Mouse (Mus musculus) kidney, embryonic 14.5 days (tissue): Measurements from ENCODE around the gene Syndig1. TPM values are rescaled to one million over a fixed set of nuclear protein-coding genes. Genes with fewer than 3 reads are reported as not detected.
A peak's percentile ranks its signal among the peaks of the same experiment; 100 is the strongest.

Experiments used
- ATAC-seq: fragments of 200-750 bp; cut with Nextera tagmentation; 2 replicates; pipeline ENCODE4 v1.8.0; 2017; ENCODE audit warnings: moderate number of reproducible peaks, mild to moderate bottlenecking, moderate TSS enrichment, moderate library complexity; ENCODE audit not compliant: low FRiP score, low TSS enrichment
- H3K27ac ChIP-seq: fragments of 300-500 bp; sonication (generic); 2 replicates; pipeline ENCODE4 v1.5.1; 2014; ENCODE audit warnings: low read depth, mild to moderate bottlenecking, low read length, moderate library complexity, mixed read lengths
- H3K27me3 ChIP-seq: fragments of 300-500 bp; sonication (generic); 2 replicates; pipeline ENCODE4 v1.6.1; 2014; ENCODE audit warnings: mild to moderate bottlenecking, low read length; ENCODE audit not compliant: control insufficient read depth, insufficient read depth
- H3K36me3 ChIP-seq: fragments of 300-500 bp; sonication (generic); 2 replicates; pipeline ENCODE4 v1.6.1; 2014; ENCODE audit warnings: low read length, mixed read lengths; ENCODE audit not compliant: control insufficient read depth, insufficient read depth
- H3K4me1 ChIP-seq: fragments of 300-500 bp; sonication (generic); 2 replicates; pipeline ENCODE4 v1.6.1; 2014; ENCODE audit warnings: low read length, mixed read lengths; ENCODE audit not compliant: control insufficient read depth, insufficient read depth
- H3K4me2 ChIP-seq: fragments of 300-500 bp; sonication (generic); replicated peaks from 2 replicates; pipeline ENCODE4 v1.6.1; 2014; ENCODE audit warnings: low read depth, mild to moderate bottlenecking, low read length
- H3K4me3 ChIP-seq: fragments of 300-500 bp; sonication (generic); 2 replicates; pipeline ENCODE4 v1.5.1; 2014; ENCODE audit warnings: mild to moderate bottlenecking, low read length
- H3K9ac ChIP-seq: fragments of 300-500 bp; sonication (generic); 2 replicates; pipeline ENCODE4 v1.6.1; 2014; ENCODE audit warnings: low read depth, mild to moderate bottlenecking, low read length, moderate library complexity
- H3K9me3 ChIP-seq: fragments of 300-500 bp; sonication (generic); 2 replicates; pipeline ENCODE4 v1.6.1; 2016; ENCODE audit warnings: low read length; ENCODE audit not compliant: control insufficient read depth
- WGBS: fragments of 180-500 bp; shearing (Covaris S2); extraction: QIAGEN DNeasy Blood & Tissue Kit; methylation state at CpG from one replicate; pipeline ENCODE4 v1.1.7; 2014; 5-methylcytosine and 5-hydroxymethylcytosine counted together
- polyA plus RNA-seq: library from polyadenylated mRNA; unstranded; fragments of >200 nt; fragmentation: Nextera tagmentation; extraction: Ambion mirVana; gene quantifications from 2 replicates; pipeline ENCODE4 v1.2.1, GENCODE M21; 2014

Syndig1 gene
- 3.6 and 4.8 TPM in 2 replicates for polyA plus RNA-seq

DNA sequence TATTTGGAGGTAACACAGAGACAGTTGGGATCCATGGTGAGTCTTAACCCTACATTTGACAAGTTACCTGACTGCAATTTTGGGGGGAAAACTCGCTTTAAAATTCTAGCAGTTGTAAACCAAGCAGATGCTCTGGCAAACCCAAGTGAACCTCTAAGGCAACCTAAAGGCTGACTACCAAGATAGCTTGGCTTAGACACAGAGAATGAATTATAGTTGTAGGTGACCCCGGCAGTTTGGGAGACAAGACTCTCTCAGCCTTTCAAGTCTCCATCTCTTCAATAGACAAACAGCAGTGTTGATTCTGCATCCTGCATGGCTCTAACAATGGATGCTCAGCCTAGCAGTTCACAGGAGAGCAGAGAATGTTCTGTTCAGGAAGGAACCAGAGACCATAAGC lies at the start of gene Syndig1:
Gene Syndig1 (plus strand): TSS at position 301 of the 400 bp plus-strand sequence.
- Histone ChIP-seq H3K9ac (no peak within 1 kb of the TSS), H3K27me3 (peaks cover 41% of the 10 kb centered on the region), H3K4me1 (peaks cover 9% of the 10 kb centered on the region; the same call in 1 of the 2 replicates), H3K27ac (no peak within 1 kb of the TSS), H3K36me3 (no peaks in the 10 kb centered on the region), H3K4me2 (peak within 1 kb of the TSS; percentile 96), H3K9me3 (no peaks in the 10 kb centered on the region), H3K4me3 (peak within 1 kb of the TSS; percentile 55)
- no peak for ATAC-seq
- 82% methylated on average over 2 of the region's 2 CpGs for WGBS

DNA sequence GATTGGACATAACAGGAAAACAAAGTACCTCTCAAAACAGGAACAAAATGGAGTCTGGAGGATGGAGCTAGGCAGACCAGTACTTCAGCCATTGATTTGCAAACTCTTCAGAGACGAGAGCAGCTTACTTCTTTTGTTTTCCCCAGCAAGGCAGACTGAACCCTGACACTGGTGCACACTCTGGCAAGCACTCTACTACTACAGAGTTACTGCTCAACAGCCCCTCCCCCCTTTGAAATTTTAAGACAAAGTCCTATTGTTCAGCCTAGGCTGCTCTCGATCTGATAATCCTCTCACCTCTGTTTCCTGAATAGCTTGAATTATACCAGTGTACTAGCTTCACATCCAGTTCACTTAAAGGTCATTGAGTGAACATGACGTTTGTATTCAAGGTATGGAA lies 30.4 kb upstream of the Syndig1 start:
- no peaks in the 10 kb centered on the region for H3K27me3 ChIP-seq
- H3K27ac ChIP-seq, result no peak overlapping the region
- no peaks in the 10 kb centered on the region for H3K36me3 ChIP-seq
- H3K9ac ChIP-seq, result no peak overlapping the region
- H3K4me2 ChIP-seq, result no peak overlapping the region
- WGBS, result 25% methylated on average over 3 of the region's 3 CpGs
- H3K4me1 ChIP-seq, result no peaks in the 10 kb centered on the region
- peak; percentile 64; the same call in 1 of the 2 replicates for ATAC-seq
- no peaks in the 10 kb centered on the region for H3K9me3 ChIP-seq
- no peak overlapping the region for H3K4me3 ChIP-seq

DNA sequence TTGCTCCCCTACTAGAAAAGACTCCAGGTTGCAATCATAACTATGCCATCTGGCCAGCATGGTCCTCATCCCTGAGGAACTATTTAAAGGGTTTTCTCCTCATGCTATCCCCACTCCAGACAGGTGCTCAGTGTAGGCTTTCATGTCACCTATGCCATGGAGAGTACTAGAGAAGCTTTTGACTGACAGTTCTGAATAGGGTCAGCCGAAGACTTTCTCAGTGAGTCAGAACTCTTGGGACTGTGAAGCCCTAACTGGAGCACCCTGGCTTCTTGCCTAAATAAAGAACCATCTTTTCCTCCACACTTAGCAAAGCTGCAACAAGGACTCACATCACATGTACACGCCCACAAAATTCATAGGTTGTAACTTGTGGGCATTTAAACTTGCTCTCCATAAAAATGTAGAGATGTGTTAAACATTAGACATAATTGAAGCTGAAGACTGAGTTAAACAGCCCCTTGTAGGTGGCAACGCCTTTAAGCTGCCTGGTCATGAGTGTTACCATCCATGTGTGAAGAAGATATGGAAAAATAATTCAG lies 24.3 kb upstream of the Syndig1 start:
- H3K9ac ChIP-seq, result no peak overlapping the region
- WGBS, result 86% methylated on average over 3 of the region's 3 CpGs
- H3K27me3 ChIP-seq, result no peaks in the 10 kb centered on the region
- no peak overlapping the region for H3K27ac ChIP-seq
- no peaks in the 10 kb centered on the region for H3K9me3 ChIP-seq
- no peaks in the 10 kb centered on the region for H3K36me3 ChIP-seq
- no peaks in the 10 kb centered on the region for H3K4me1 ChIP-seq
- no peak overlapping the region for H3K4me2 ChIP-seq
- ATAC-seq, result no peak
- no peak overlapping the region for H3K4me3 ChIP-seq

DNA sequence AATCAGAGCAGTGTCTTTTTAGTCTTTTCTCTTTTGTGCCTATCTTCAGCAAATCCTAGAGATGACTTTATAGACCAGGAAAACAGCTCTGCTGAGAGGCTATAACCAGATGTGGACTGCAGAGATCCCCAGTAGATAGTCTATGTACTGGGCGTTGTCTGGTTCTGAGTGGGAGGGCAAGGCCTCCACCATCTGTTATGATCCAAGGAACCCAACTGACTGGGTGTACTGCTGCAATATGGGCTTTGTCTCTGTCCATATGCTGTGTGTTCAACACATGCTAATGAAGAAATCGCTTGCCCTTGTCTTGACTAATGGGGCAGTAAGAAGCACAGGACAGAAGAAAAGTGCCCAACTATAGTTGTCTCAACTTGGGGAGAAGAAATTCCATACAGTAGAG lies 23.8 kb upstream of the Syndig1 start:
- no peak overlapping the region for H3K4me2 ChIP-seq
- H3K36me3 ChIP-seq, result no peaks in the 10 kb centered on the region
- no peak for ATAC-seq
- H3K27me3 ChIP-seq, result no peaks in the 10 kb centered on the region
- WGBS, result 91% methylated on average over 2 of the region's 2 CpGs
- no peak overlapping the region for H3K9ac ChIP-seq
- no peaks in the 10 kb centered on the region for H3K4me1 ChIP-seq
- no peaks in the 10 kb centered on the region for H3K9me3 ChIP-seq
- no peak overlapping the region for H3K4me3 ChIP-seq
- H3K27ac ChIP-seq, result no peak overlapping the region

DNA sequence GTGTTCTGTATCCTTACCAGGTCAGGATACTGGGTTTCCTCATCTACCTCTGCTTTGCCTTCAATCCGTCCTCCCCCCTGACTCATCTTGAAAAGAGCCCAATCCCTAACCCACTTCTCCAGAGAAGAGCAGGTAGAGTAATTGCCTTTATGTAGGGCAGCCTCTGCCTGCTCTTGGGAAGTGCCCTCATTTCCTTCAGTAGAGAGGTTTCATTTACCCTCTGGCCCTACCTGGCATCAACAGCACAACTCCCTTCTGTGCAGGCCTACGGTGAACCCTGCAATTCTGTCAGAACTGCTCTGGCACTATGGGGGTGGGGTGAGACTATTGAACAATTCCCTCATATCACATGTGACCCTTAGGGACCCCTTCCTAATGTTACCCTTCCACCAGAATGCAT lies 16.1 kb upstream of the Syndig1 start:
- ATAC-seq, result no peak
- Histone ChIP-seq H3K36me3 (no peaks in the 10 kb centered on the region), H3K27ac (no peak overlapping the region), H3K4me1 (no peaks in the 10 kb centered on the region), H3K4me3 (no peak overlapping the region), H3K27me3 (no peaks in the 10 kb centered on the region), H3K4me2 (no peak overlapping the region), H3K9me3 (no peaks in the 10 kb centered on the region), H3K9ac (no peak overlapping the region)
- WGBS, result 79% methylated on average over 2 of the region's 2 CpGs

DNA sequence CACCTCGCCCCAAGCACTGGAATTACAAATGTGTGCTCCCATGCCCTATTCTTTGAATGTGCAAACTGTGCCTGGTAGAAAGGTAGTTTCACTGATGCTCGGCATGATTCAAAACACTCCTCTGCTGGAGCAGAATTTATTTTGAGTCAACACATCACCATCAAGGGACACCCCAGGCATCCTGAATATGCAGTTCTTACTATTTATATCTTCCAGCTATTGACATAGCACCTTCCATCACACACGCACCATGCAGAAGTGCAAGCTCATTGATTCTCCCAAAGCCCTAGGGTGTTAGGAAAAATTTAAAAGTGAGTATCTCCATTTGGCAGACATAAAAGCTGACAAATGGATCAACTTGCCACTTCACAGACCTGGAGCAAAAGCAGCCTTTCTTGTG lies 10.6 kb upstream of the Syndig1 start:
- Histone ChIP-seq H3K9ac (no peak overlapping the region), H3K27me3 (no peaks in the 10 kb centered on the region), H3K36me3 (no peaks in the 10 kb centered on the region), H3K4me2 (no peak overlapping the region), H3K9me3 (no peaks in the 10 kb centered on the region), H3K27ac (no peak overlapping the region), H3K4me1 (no peaks in the 10 kb centered on the region), H3K4me3 (no peak overlapping the region)
- 75% methylated on average over 3 of the region's 3 CpGs for WGBS
- no peak for ATAC-seq

DNA sequence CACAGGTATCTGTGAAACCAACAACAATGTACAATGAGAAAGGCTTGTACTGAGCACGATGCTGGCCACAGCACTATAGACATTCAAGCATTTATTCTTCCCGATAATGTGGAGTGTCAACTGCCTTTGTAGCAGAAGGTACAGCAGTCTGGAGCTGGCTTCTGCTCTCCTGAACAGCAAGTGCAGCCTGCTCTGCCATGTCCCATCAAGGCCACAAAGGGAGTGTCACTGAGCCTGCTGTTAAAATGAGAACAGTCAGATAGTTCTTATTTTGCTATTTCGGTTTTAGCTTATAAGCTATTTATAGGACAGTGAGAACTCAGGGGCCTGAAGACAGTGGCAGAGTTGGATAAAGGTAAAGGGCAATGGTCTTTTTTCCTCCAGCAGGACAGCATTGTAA lies 9.3 kb upstream of the Syndig1 start:
- no peaks in the 10 kb centered on the region for H3K36me3 ChIP-seq
- H3K4me1 ChIP-seq, result no peaks in the 10 kb centered on the region
- no peak overlapping the region for H3K4me3 ChIP-seq
- H3K9me3 ChIP-seq, result no peaks in the 10 kb centered on the region
- H3K4me2 ChIP-seq, result no peak overlapping the region
- H3K9ac ChIP-seq, result no peak overlapping the region
- no peak overlapping the region for H3K27ac ChIP-seq
- H3K27me3 ChIP-seq, result no peaks in the 10 kb centered on the region
- 99% methylated on average over 3 of the region's 3 CpGs for whole genome bisulfite sequencing
- no peak for ATAC-seq

DNA sequence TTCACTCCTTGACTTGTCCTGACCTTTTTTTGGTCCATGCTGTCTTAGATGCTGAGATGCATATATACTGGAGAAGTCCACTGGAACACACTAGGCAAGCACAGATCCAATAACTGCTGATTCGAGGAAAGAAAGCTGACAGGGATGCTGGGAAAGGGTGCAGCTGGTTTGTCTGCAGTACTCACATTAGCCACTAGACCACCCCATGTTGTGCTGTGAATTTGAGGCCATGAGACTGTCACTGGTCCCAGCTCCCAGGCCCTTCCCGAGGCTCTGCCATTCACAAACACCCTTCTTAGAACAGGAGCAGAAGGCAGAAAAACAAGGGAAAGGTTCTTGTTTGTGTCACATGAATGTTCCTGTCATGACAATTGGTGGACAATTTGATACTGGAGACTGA lies 8.8 kb upstream of the Syndig1 start:
- 49% methylated on average over 2 of the region's 2 CpGs for WGBS
- Histone ChIP-seq H3K4me1 (no peaks in the 10 kb centered on the region), H3K9me3 (no peaks in the 10 kb centered on the region), H3K4me2 (no peak overlapping the region), H3K36me3 (no peaks in the 10 kb centered on the region), H3K27ac (no peak overlapping the region), H3K9ac (no peak overlapping the region), H3K4me3 (no peak overlapping the region), H3K27me3 (no peaks in the 10 kb centered on the region)
- no peak for ATAC-seq

DNA sequence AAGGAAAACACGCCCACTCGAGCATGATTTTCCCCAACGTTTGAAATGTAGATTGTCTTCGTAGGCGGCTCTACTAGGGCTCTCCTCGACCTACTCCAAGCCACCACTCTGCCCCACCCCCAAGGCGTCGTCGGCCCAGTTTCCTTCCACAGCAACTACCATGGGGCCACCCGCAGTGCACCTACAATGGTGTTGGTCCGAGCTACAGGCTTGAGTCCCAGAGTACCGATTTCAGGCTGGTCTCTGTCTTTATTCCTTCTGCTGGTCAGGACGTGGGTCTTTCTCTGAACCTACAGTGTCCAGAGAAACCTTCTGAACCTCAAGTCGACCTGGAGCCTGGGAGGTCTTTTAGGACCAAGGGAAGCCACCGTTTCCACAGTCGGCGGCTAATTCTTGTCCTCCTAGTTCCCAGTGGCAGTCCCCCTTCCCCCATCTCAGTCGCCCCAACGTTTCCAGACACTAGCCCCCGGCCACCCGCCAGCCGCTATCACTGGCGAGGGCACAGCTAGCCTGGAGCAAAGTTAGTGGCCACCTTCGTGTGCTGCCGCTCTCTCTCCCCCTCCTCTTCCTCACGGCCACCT lies 1.0 kb downstream of the Syndig1 start:
- Histone ChIP-seq H3K36me3 (no peaks in the 10 kb centered on the region), H3K9me3 (no peaks in the 10 kb centered on the region), H3K4me1 (peaks cover 9% of the 10 kb centered on the region; the same call in 1 of the 2 replicates), H3K4me2 (peak overlapping the region; percentile 96), H3K27me3 (peaks cover 44% of the 10 kb centered on the region), H3K4me3 (peak overlapping the region; percentile 55), H3K27ac (no peak overlapping the region), H3K9ac (peak overlapping the region; percentile 45)
- ATAC-seq, result peak; percentile 11; the same call in 1 of the 2 replicates
- 2% methylated on average over 25 of the region's 26 CpGs for WGBS
